ENCODE assay signal across 8 mouse cellular contexts in the genomic region with DNA sequence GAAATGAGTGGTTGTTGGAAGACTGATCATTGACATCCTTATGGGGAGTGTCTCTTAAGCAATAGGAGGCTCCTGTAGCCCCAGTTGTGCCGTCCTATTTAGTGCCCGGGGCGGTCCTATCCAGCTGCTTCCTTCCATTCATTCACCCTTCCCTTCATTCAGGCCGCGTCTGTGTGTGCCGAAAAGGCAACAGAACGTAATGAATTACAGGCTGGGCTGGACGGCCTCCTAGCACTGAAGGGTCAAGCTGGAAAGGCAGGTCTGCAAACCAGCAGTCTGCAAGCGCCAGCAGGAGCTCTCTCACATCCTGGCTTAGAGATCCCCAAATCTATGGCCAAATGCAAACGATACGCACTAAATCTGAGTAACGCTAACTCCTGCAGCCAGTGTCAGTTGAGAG. TPM values are rescaled to one million over a fixed set of nuclear protein-coding genes. Genes with fewer than 3 reads are reported as not detected.
A peak's percentile ranks its signal among the peaks of the same experiment; 100 is the strongest.
DNase-seq lines count a peak whose midpoint lies in the region; ATAC-seq and TF ChIP-seq lines count a peak whose summit lies in the region.

No protein-coding gene starts in this region.

- H3K9me3 ChIP-seq in limb, embryonic 14.5 days (ENCODE audit: control insufficient read depth, low read length), result no peaks in the 10 kb centered on the region

- 3% methylated on average over 12 of the region's 12 CpGs for WGBS in limb, embryonic 14.5 days

- no peak overlapping the region for H3K27ac ChIP-seq in limb, embryonic 14.5 days (replicated peaks; ENCODE audit: low read depth, low read length)

- peaks cover 16% of the 10 kb centered on the region for H3K4me1 ChIP-seq in limb, embryonic 14.5 days (ENCODE audit: control insufficient read depth, insufficient read depth, low read length)

- peak overlapping the region; percentile 41 for H3K4me3 ChIP-seq in limb, embryonic 14.5 days (replicated peaks; ENCODE audit: low read length)

- H3K9ac ChIP-seq in limb, embryonic 14.5 days (ENCODE audit: low read depth, low read length, severe bottlenecking), result peak overlapping the region; percentile 1; the same call in 1 of the 2 replicates

- ATAC-seq in limb, embryonic 14.5 days (ENCODE audit: low FRiP score, low read depth), result no peak
- no peak for ATAC-seq in megakaryocyte progenitor cell, adult 5-6 weeks (replicated peaks; ENCODE audit: poor library complexity)

- peak overlapping the region; percentile 63 for H3K4me2 ChIP-seq in limb, embryonic 14.5 days (replicated peaks; ENCODE audit: low read depth, low read length, severe bottlenecking)

- TF ChIP-seq POLR2A in limb, embryonic 14.5 days (IDR thresholded peaks at IDR 0.05; ENCODE audit: borderline replicate concordance, extremely low read depth, insufficient read depth, insufficient read length), result no peak

- H3K36me3 ChIP-seq in limb, embryonic 14.5 days (ENCODE audit: control insufficient read depth, insufficient read depth, low read length), result no peaks in the 10 kb centered on the region

- DNase-seq in left cerebral cortex, adult 18-20 months (ENCODE audit: low spot score in 2 of 2), result peak; percentile 32 to 41
- DNase-seq in left cerebral cortex, adult 9 months (ENCODE audit: low spot score in 2 of 2), result no peak
- peak; percentile 48 to 65 for DNase-seq in cerebellum, postnatal 36 days
- DNase-seq in heart, postnatal 4 days, result peak; percentile 24
- peak; percentile 22 for DNase-seq in limb, embryonic 14.5 days (ENCODE audit: low spot score)
- peak; percentile 12 to 16 for DNase-seq in right cerebral cortex, postnatal 36 days (ENCODE audit: low spot score in 2 of 2)
- DNase-seq in testis, postnatal 10 days (ENCODE audit: low spot score), result no peak

- no peaks in the 10 kb centered on the region for H3K27me3 ChIP-seq in limb, embryonic 14.5 days (ENCODE audit: control insufficient read depth, insufficient read depth, low read length)

RNA-seq across cellular contexts. Expression of gene Sgk1, which starts 1.6 kb away (rescaled TPM):
- 100 to 1,000 TPM in 1 of 2 experiments, 10 to 100 TPM in 1; 77.2 to 101 TPM for total RNA-seq in left cerebral cortex, adult 18-20 months (2021)
- 10 to 100 TPM; 70.2 to 73.8 TPM for total RNA-seq in heart, postnatal 4 days (2021)
- polyA plus RNA-seq in limb, embryonic 14.5 days (2012; rRNA removed), result 33.4 and 45.0 TPM in 2 replicates
- polyA plus RNA-seq in limb, embryonic 14.5 days (2014; fragmentation: Nextera tagmentation; extraction: Ambion mirVana), result 39.9 and 47.7 TPM in 2 replicates
- total RNA-seq in megakaryocyte progenitor cell, adult 5-6 weeks (2015), result 5.4 and 11.5 TPM in 2 replicates
- total RNA-seq in megakaryocyte progenitor cell, adult 5-6 weeks (2017), result 8.9 and 28.0 TPM in 2 replicates

Comparison
In these comparisons a context has a peak if more than half of its experiments do, and no peak if none do; other contexts are left out.
1. DNase-seq: peak in left cerebral cortex, adult 18-20 months (2 of 2), cerebellum, postnatal 36 days (2 of 2), heart, postnatal 4 days (single experiment), limb, embryonic 14.5 days (single experiment) and right cerebral cortex, postnatal 36 days (2 of 2); none in left cerebral cortex, adult 9 months (0 of 2) and testis, postnatal 10 days (single experiment).